Mouse (Mus musculus) Patski (cell line): Measurements from ENCODE around the gene Pah. TPM values are rescaled to one million over a fixed set of nuclear protein-coding genes. Genes with fewer than 3 reads are reported as not detected.

Experiments used
- ATAC-seq: fragments of 100-300 bp; one replicate; pipeline ENCODE4 v1.8.0; 2021
- CTCF ChIA-PET: fragments of 350-600 bp; sonication (Branson Sonifier 250); formaldehyde crosslinking; loops from one replicate; lab custom pipeline; 2022; ENCODE audit warnings: inconsistent platforms; lab: Charles Lee
- POLR2A ChIA-PET: fragments of 350-600 bp; sonication (Branson Sonifier 250); formaldehyde crosslinking; loops from one replicate; lab custom pipeline; 2022; ENCODE audit warnings: antibody characterized with exemption, inconsistent platforms; lab: Charles Lee
- DNase-seq: peaks from one replicate; pipeline ENCODE4 v3.0.0-alpha.2; 2011; ENCODE audit warnings: low read depth, low spot score
- H3K27me3 ChIP-seq: fragments of 371-371 bp; one replicate; pipeline ENCODE4 v1.5.1; 2021
- CTCF ChIP-seq: fragments of 100-300 bp; IDR thresholded peaks from one replicate; pipeline ENCODE4 v1.5.1; 2021
- in situ Hi-C: fragments of 300-500 bp; cut with MboI; formaldehyde crosslinking; loops from 3 replicates; pipeline ENCODE4 v1.11.1; 2018; ENCODE audit warnings: low pct_unique_long_range_greater_than_20kb, mixed read lengths
- polyA plus RNA-seq: library from polyadenylated mRNA; unstranded; gene quantifications from one replicate; pipeline ENCODE4 v1.2.3, GENCODE M21; 2021

Pah gene
- polyA plus RNA-seq, 1 experiment from 2014 or later, result not detected

- POLR2A ChIA-PET, result no interaction called here
- DNase-seq (no peak), ATAC-seq (no peak)
- CTCF ChIA-PET, result interaction anchor here (0.8 to 1.6 kb wide), 2 partner anchors 8 to 37 kb away, joined by 3 read pairs; no protein-coding TSS in a partner anchor
- no peak for TF ChIP-seq CTCF
- in situ Hi-C loops, result no loop called here
- peaks cover 7% of the 10 kb centered on the region for H3K27me3 ChIP-seq
Measured at GRCm38 (mm10) chr10:87572500-87572899, 50.9 kb downstream of the Pah start.

- TF ChIP-seq CTCF, result no peak
- ChIA-PET POLR2A (no interaction called here), CTCF (interaction anchor here (0.9 to 2.3 kb wide), 2 partner anchors 9 to 34 kb away, joined by 3 to 5 read pairs; no protein-coding TSS in a partner anchor)
- in situ Hi-C loops, result no loop called here
- DNase-seq (no peak), ATAC-seq (no peak)
- H3K27me3 ChIP-seq, result peaks cover 18% of the 10 kb centered on the region
Measured at GRCm38 (mm10) chr10:87586696-87587095, 65.1 kb downstream of the Pah start.

GRCm38 (mm10) chr10:87593916-87594315 lies 72.3 kb downstream of the Pah start:
- ATAC-seq, result no peak
- in situ Hi-C loops, result no loop called here
- ChIA-PET CTCF (no interaction called here), POLR2A (no interaction called here)
- DNase-seq, result no peak
- no peak for TF ChIP-seq CTCF
- peaks cover 21% of the 10 kb centered on the region for H3K27me3 ChIP-seq

- no peak for DNase-seq
- TF ChIP-seq CTCF, result peak; percentile 82
- in situ Hi-C loops, result no loop called here
- no peak for ATAC-seq
- H3K27me3 ChIP-seq, result peaks cover 31% of the 10 kb centered on the region
- POLR2A ChIA-PET, result no interaction called here
- CTCF ChIA-PET, result interaction anchor here (0.7 to 1.8 kb wide), 7 partner anchors 18 to 734 kb away, joined by 3 to 8 read pairs (median 4); no protein-coding TSS in a partner anchor
Measured at GRCm38 (mm10) chr10:87596361-87597074, 74.9 kb downstream of the Pah start.

- DNase-seq (no peak), ATAC-seq (no peak)
- POLR2A ChIA-PET, result no interaction called here
- TF ChIP-seq CTCF, result no peak
- peaks cover 35% of the 10 kb centered on the region for H3K27me3 ChIP-seq
- CTCF ChIA-PET, result interaction anchor here (1.1 to 1.7 kb wide), 2 partner anchors 707 to 730 kb away, joined by 4 to 8 read pairs; no protein-coding TSS in a partner anchor
- in situ Hi-C loops, result no loop called here
Measured at GRCm38 (mm10) chr10:87597075-87597677, 75.6 kb downstream of the Pah start.

- TF ChIP-seq CTCF, result no peak
- POLR2A ChIA-PET, result no interaction called here
- in situ Hi-C loops, result no loop called here
- CTCF ChIA-PET, result no interaction called here
- peaks cover 35% of the 10 kb centered on the region for H3K27me3 ChIP-seq
- no peak for DNase-seq
- ATAC-seq, result no peak
Measured at GRCm38 (mm10) chr10:87602151-87602550, 80.6 kb downstream of the Pah start.

- CTCF ChIA-PET, result no interaction called here
- DNase-seq, result no peak
- no peak for TF ChIP-seq CTCF
- POLR2A ChIA-PET, result no interaction called here
- in situ Hi-C loops, result no loop called here
- H3K27me3 ChIP-seq, result peaks cover 25% of the 10 kb centered on the region
- no peak for ATAC-seq
Measured at GRCm38 (mm10) chr10:87625196-87625595, 103.6 kb downstream of the Pah start.

Other genes starting within 250 kb of the Pah start
- gene Ascl1, start 28.1 kb upstream of the Pah start, polyA plus RNA-seq, result not detected